In the genomic region with DNA sequence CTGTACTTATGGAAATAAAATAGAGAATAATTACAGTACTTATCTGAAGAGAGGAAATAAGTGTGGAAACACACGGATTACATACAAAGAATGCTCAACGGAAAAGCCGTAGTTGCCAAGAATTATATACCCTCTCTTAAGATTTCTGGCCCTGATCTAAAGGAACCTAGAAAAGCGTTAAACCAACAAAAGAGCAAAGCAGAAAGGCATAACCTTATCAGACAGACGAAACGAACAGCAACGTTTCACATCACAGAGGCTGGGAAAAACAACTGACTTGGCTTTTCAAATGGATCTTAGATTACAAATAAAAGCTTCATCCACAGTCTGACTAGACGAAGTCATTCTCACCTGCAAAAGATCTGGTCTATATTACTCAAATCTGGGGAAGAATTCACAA, we compare ENCODE assay signal across 9 mouse cellular contexts. TPM values are rescaled to one million over a fixed set of nuclear protein-coding genes. Genes with fewer than 3 reads are reported as not detected.
DNase-seq lines count a peak whose midpoint lies in the region; ATAC-seq and TF ChIP-seq lines count a peak whose summit lies in the region.
"Had no signal": no experiment of that assay in that cellular context is flagged by ENCODE, and none has a peak within 500 bp of the region (broad histone marks: within the 10 kb centered on the region; RNA-seq: fewer than 3 reads in every experiment).

No protein-coding gene starts in this region.

- WGBS in heart, postnatal 0 days: 2% methylated on average over 8 of the region's 8 CpGs
- under 1% methylated on average over 8 of the region's 8 CpGs for WGBS in bone marrow, adult 2 months
- 14% methylated on average over 8 of the region's 8 CpGs for WGBS in hindbrain, embryonic 12.5 days
- 12% methylated on average over 8 of the region's 8 CpGs for WGBS in midbrain, embryonic 11.5 days

- H3K27ac ChIP-seq in heart, postnatal 0 days (ENCODE audit: low read depth): peak overlapping the region; percentile 99
- H3K27ac ChIP-seq in bone marrow, adult 2 months (ENCODE audit: control insufficient read depth, insufficient read depth, low read depth, low read length, poor library complexity): no peak overlapping the region
- H3K27ac ChIP-seq in hindbrain, embryonic 12.5 days: peak overlapping the region; percentile 100; the same call in 1 of the 2 replicates
- H3K27ac ChIP-seq in midbrain, embryonic 11.5 days (ENCODE audit: low read depth, low read length): no peak overlapping the region; the same call in 1 of the 2 replicates

- H3K9me3 ChIP-seq in heart, postnatal 0 days (replicated peaks; ENCODE audit: control insufficient read depth, low read length): no peaks in the 10 kb centered on the region
- H3K9me3 ChIP-seq in hindbrain, embryonic 12.5 days (replicated peaks): no peaks in the 10 kb centered on the region
- no peaks in the 10 kb centered on the region for H3K9me3 ChIP-seq in midbrain, embryonic 11.5 days (ENCODE audit: control insufficient read depth, low read length)

- no peaks in the 10 kb centered on the region for H3K36me3 ChIP-seq in heart, postnatal 0 days (replicated peaks; ENCODE audit: control insufficient read depth, insufficient read depth, low read length)
- H3K36me3 ChIP-seq in hindbrain, embryonic 12.5 days: no peaks in the 10 kb centered on the region
- H3K36me3 ChIP-seq in midbrain, embryonic 11.5 days (ENCODE audit: control insufficient read depth, insufficient read depth, low read length): no peaks in the 10 kb centered on the region

- no peak for TF ChIP-seq CTCF in heart, postnatal 0 days (IDR thresholded peaks at IDR 0.05; ENCODE audit: low read depth)
- TF ChIP-seq CTCF in bone marrow, adult 2 months (IDR thresholded peaks at IDR 0.05; ENCODE audit: control insufficient read depth, insufficient read depth, low read length): no peak

- TF ChIP-seq POLR2A in bone marrow, adult 2 months (IDR thresholded peaks at IDR 0.05; ENCODE audit: borderline replicate concordance, control insufficient read depth, low read depth, low read length): no peak

- peak overlapping the region; percentile 82 for H3K4me3 ChIP-seq in heart, postnatal 0 days (ENCODE audit: low read depth, low read length)
- peak overlapping the region; percentile 94 for H3K4me3 ChIP-seq in bone marrow, adult 2 months (replicated peaks; ENCODE audit: control insufficient read depth, low read depth, low read length)
- H3K4me3 ChIP-seq in hindbrain, embryonic 12.5 days: peak overlapping the region; percentile 87
- peak overlapping the region; percentile 82 for H3K4me3 ChIP-seq in midbrain, embryonic 11.5 days (ENCODE audit: low read depth, low read length)

- peak overlapping the region; percentile 96 for H3K9ac ChIP-seq in heart, postnatal 0 days (replicated peaks; ENCODE audit: low read depth, low read length)
- H3K9ac ChIP-seq in hindbrain, embryonic 12.5 days: peak overlapping the region; percentile 95
- peak overlapping the region; percentile 94 for H3K9ac ChIP-seq in midbrain, embryonic 11.5 days (ENCODE audit: low read length)

- no peak for ATAC-seq in heart, postnatal 0 days (ENCODE audit: insufficient read depth, low read depth)
- no peak for ATAC-seq in hindbrain, embryonic 12.5 days (ENCODE audit: low FRiP score)
- ATAC-seq in midbrain, embryonic 11.5 days (ENCODE audit: low FRiP score): no peak

- no peaks in the 10 kb centered on the region for H3K27me3 ChIP-seq in heart, postnatal 0 days (ENCODE audit: control insufficient read depth, insufficient read depth, low read length)
- no peaks in the 10 kb centered on the region for H3K27me3 ChIP-seq in hindbrain, embryonic 12.5 days
- H3K27me3 ChIP-seq in midbrain, embryonic 11.5 days (ENCODE audit: control insufficient read depth, insufficient read depth, low read length): no peaks in the 10 kb centered on the region
- H3K27me3 ChIP-seq: Patski had no signal

- intact Hi-C loops in left cerebral cortex, postnatal 4 days (cut with DNase I): no loop called here

- TF ChIP-seq EP300 in heart, postnatal 0 days (IDR thresholded peaks at IDR 0.05; ENCODE audit: low read depth): no peak

- H3K4me1 ChIP-seq in heart, postnatal 0 days (ENCODE audit: control insufficient read depth, insufficient read depth): peaks cover 25% of the 10 kb centered on the region
- H3K4me1 ChIP-seq in bone marrow, adult 2 months (ENCODE audit: control insufficient read depth, insufficient read depth, low read length): no peaks in the 10 kb centered on the region; the same call in 1 of the 2 replicates
- peaks cover 18% of the 10 kb centered on the region for H3K4me1 ChIP-seq in hindbrain, embryonic 12.5 days
- H3K4me1 ChIP-seq in midbrain, embryonic 11.5 days (ENCODE audit: control insufficient read depth, insufficient read depth, low read length): peaks cover 13% of the 10 kb centered on the region; the same call in 1 of the 2 replicates

- no peak for DNase-seq in heart, postnatal 0 days (ENCODE audit: low spot score)
- no peak for DNase-seq in heart, adult 8-10 months (ENCODE audit: low spot score)
- DNase-seq in midbrain, embryonic 11.5 days (ENCODE audit: low spot score, missing footprints): no peak
- no peak for DNase-seq in left cerebral cortex, adult 9 months (ENCODE audit: low spot score in 2 of 2)
- no peak for DNase-seq in left cerebral cortex, postnatal 4 days
- DNase-seq in frontal cortex, postnatal 10 days (ENCODE audit: low spot score in 2 of 2): no peak

- H3K4me2 ChIP-seq in heart, postnatal 0 days (ENCODE audit: low read depth, low read length): peak overlapping the region; percentile 85
- peak overlapping the region; percentile 79 for H3K4me2 ChIP-seq in hindbrain, embryonic 12.5 days (replicated peaks)
- peak overlapping the region; percentile 78 for H3K4me2 ChIP-seq in midbrain, embryonic 11.5 days

RNA-seq across cellular contexts. Expression of gene Kbtbd2, which starts 1.4 kb away (rescaled TPM):
- 37.2 and 41.5 TPM in 2 replicates for total RNA-seq in heart, postnatal 0 days (2014; rRNA removed; ENCODE audit: low replicate concordance)
- 17.0 and 17.6 TPM in 2 replicates for polyA plus RNA-seq in heart, postnatal 0 days (2015; fragmentation: Nextera tagmentation; extraction: Ambion mirVana)
- total RNA-seq in heart, adult 8-10 months (2022): 10 to 100 TPM; 23.4 to 36.2 (median 27.8) TPM
- 12.8 and 15.3 TPM in 2 replicates for polyA plus RNA-seq in bone marrow, adult 2 months (2011; ENCODE audit: insufficient read depth, insufficient read length, low replicate concordance, missing spikeins)
- polyA plus RNA-seq in hindbrain, embryonic 12.5 days (2016; fragmentation: Nextera tagmentation; extraction: Ambion mirVana): 38.6 and 43.2 TPM in 2 replicates
- 29.6 and 36.1 TPM in 2 replicates for polyA plus RNA-seq in midbrain, embryonic 11.5 days (2014; fragmentation: Nextera tagmentation; extraction: Ambion mirVana)
- 10 to 100 TPM; 46.5 to 51.0 TPM for total RNA-seq in left cerebral cortex, postnatal 4 days (2021)

RNA-seq across cellular contexts. Expression of gene Fkbp9, which starts 35.6 kb away (rescaled TPM):
- total RNA-seq in heart, postnatal 0 days (2014; rRNA removed; ENCODE audit: low replicate concordance): 123 and 142 TPM in 2 replicates
- 90.0 and 90.2 TPM in 2 replicates for polyA plus RNA-seq in heart, postnatal 0 days (2015; fragmentation: Nextera tagmentation; extraction: Ambion mirVana)
- total RNA-seq in heart, adult 8-10 months (2022): 10 to 100 TPM; 86.6 to 95.2 (median 88.9) TPM
- polyA plus RNA-seq in bone marrow, adult 2 months (2011; ENCODE audit: insufficient read depth, insufficient read length, low replicate concordance, missing spikeins): 5.5 and 15.3 TPM in 2 replicates
- 92.2 and 98.5 TPM in 2 replicates for polyA plus RNA-seq in hindbrain, embryonic 12.5 days (2016; fragmentation: Nextera tagmentation; extraction: Ambion mirVana)
- polyA plus RNA-seq in midbrain, embryonic 11.5 days (2014; fragmentation: Nextera tagmentation; extraction: Ambion mirVana): 55.3 and 57.4 TPM in 2 replicates
- 10 to 100 TPM; 33.7 to 34.0 TPM for total RNA-seq in left cerebral cortex, postnatal 4 days (2021)

Comparison
In these comparisons a context has a peak if more than half of its experiments do, and no peak if none do; other contexts are left out.
1. H3K27ac ChIP-seq: peak in heart, postnatal 0 days (single experiment) and hindbrain, embryonic 12.5 days (single experiment); none in bone marrow, adult 2 months (single experiment) and midbrain, embryonic 11.5 days (single experiment).
2. Peak in every context shown above with its lines, with median percentiles within 50 percentile points of each other: H3K4me2 ChIP-seq, H3K4me3 ChIP-seq and H3K9ac ChIP-seq.